Mouse (Mus musculus): ENCODE measurements at regions not wholly inside any gene's neighbourhood (a gene's known extent, or its start where the extent isn't known, plus 50 kb on each side); places are given as distances from the start of the nearest gene placed in this dataset.

GRCm38 (mm10) chr13:44292476-44293056 is 436.7 kb upstream of the Jarid2 start:
- TF ChIP-seq GATA1 (IDR thresholded peaks at IDR 0.05; ENCODE audit: low read length), result no peak
- no peak for TF ChIP-seq TAL1 (IDR thresholded peaks at IDR 0.05; ENCODE audit: low read length)

Data from erythroblast, embryonic 14.5 days (primary cell).